Mouse (Mus musculus) thymus, postnatal 36 days (tissue): ENCODE results near the gene Dtl.

ENCODE experiments used
- DNase-seq, 2 experiments: peaks; one replicate each; pipeline ENCODE4 v3.0.0; 2022; ENCODE audit warnings: mixed read lengths in 2 of 2

The Dtl gene

GRCm38 (mm10) chr1:191575458-191576247 is at the start of gene Dtl, which contains the start of gene Ints7:
TSS of gene Dtl (minus strand) at chr1:191575544.
TSS of gene Ints7 (plus strand) at chr1:191575636.
- peak; percentile 99 to 100 for DNase-seq

- no peak for DNase-seq
Measured at GRCm38 (mm10) chr1:191625026-191625425, 49.7 kb upstream of the Dtl start.

GRCm38 (mm10) chr1:191624492-191624891 is 49.1 kb upstream of the Dtl start:
- DNase-seq, result no peak

- DNase-seq, result no peak
Measured at GRCm38 (mm10) chr1:191622801-191623200, 47.5 kb upstream of the Dtl start.

GRCm38 (mm10) chr1:191621096-191621495 is 45.8 kb upstream of the Dtl start:
- DNase-seq, result no peak

- no peak for DNase-seq
Measured at GRCm38 (mm10) chr1:191618067-191618766, 42.9 kb upstream of the Dtl start.

GRCm38 (mm10) chr1:191617589-191617988 is 42.2 kb upstream of the Dtl start:
- DNase-seq, result no peak

GRCm38 (mm10) chr1:191616245-191616644 is 40.9 kb upstream of the Dtl start:
- no peak for DNase-seq

- DNase-seq, result no peak
Measured at GRCm38 (mm10) chr1:191612877-191613276, 37.5 kb upstream of the Dtl start.

GRCm38 (mm10) chr1:191611686-191612085 is 36.3 kb upstream of the Dtl start:
- DNase-seq, result no peak

GRCm38 (mm10) chr1:191610357-191610756 is 35.0 kb upstream of the Dtl start:
- DNase-seq, result no peak

GRCm38 (mm10) chr1:191609578-191609977 is 34.2 kb upstream of the Dtl start:
- no peak for DNase-seq

- no peak for DNase-seq
Measured at GRCm38 (mm10) chr1:191609051-191609450, 33.7 kb upstream of the Dtl start.

- DNase-seq, result no peak
Measured at GRCm38 (mm10) chr1:191604690-191605089, 29.3 kb upstream of the Dtl start.

GRCm38 (mm10) chr1:191599210-191599609 is 23.9 kb upstream of the Dtl start:
- no peak for DNase-seq

- no peak for DNase-seq
Measured at GRCm38 (mm10) chr1:191596076-191596475, 20.7 kb upstream of the Dtl start.

GRCm38 (mm10) chr1:191592016-191592720 is 16.8 kb upstream of the Dtl start:
- DNase-seq, result no peak

GRCm38 (mm10) chr1:191588749-191589148 is 13.4 kb upstream of the Dtl start:
- no peak for DNase-seq

GRCm38 (mm10) chr1:191587062-191587461 is 11.7 kb upstream of the Dtl start:
- no peak for DNase-seq

GRCm38 (mm10) chr1:191585704-191586103 is 10.4 kb upstream of the Dtl start:
- no peak for DNase-seq

GRCm38 (mm10) chr1:191584483-191584882 is 9.1 kb upstream of the Dtl start:
- no peak for DNase-seq

GRCm38 (mm10) chr1:191583836-191584235 is 8.5 kb upstream of the Dtl start:
- no peak for DNase-seq

- DNase-seq, result no peak
Measured at GRCm38 (mm10) chr1:191581641-191582040, 6.3 kb upstream of the Dtl start.

GRCm38 (mm10) chr1:191579524-191579923 is 4.2 kb upstream of the Dtl start:
- DNase-seq, result no peak
